Mouse (Mus musculus) left cerebral cortex, postnatal 10 days (tissue): Measurements from ENCODE around the gene Gm614. TPM values are rescaled to one million over a fixed set of nuclear protein-coding genes. Genes with fewer than 3 reads are reported as not detected.

ENCODE experiments used
- DNase-seq, 2 experiments: peaks; one replicate each; pipeline ENCODE4 v3.0.0; 2021 to 2022; ENCODE audit warnings: low spot score in 2 of 2, mixed read lengths in 1 of 2; ENCODE audit errors: extremely low spot score in 1 of 2
- intact Hi-C: fragments of 180-260 bp; cut with DNase I; formaldehyde crosslinking; loops from one replicate; pipeline ENCODE4 v1.15.1; 2025
- total RNA-seq, 2 experiments: library from RNA; stranded (reverse); gene quantifications; 2 replicates each; pipeline ENCODE4 v1.2.3; 2021

Gene Gm614
- not detected for total RNA-seq

GRCm38 (mm10) chrX:101263892-101264291 lies at the start of gene Gm614:
Gm614 (minus strand) TSS chrX:101263992.
- intact Hi-C loops: no loop called here
- no peak for DNase-seq

DNA sequence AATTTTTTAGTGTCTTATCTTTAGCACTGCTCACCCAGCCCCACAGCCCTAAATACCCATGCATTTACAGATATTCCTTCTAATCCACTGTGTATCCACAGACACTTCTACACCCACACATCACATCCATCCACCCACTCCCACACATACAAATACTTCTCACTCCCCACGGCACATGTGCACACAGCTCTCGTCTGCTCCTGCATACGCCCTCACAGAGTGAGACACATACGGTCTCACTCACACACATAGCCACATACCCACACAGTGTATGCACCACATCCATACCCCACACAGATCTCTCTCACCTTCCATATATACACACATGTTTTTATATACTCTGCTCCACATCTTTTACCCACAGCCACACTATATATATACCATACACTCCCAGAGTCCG lies 45.5 kb upstream of the Gm614 start:
- intact Hi-C loops: no loop called here
- no peak for DNase-seq

GRCm38 (mm10) chrX:101304646-101305045 lies 40.9 kb upstream of the Gm614 start:
- no peak for DNase-seq
- intact Hi-C loops: no loop called here

GRCm38 (mm10) chrX:101301654-101302053 lies 37.9 kb upstream of the Gm614 start:
- intact Hi-C loops: loop anchor here (2.0 kb wide), 1 partner anchor 29 kb away; no protein-coding TSS in a partner anchor

GRCm38 (mm10) chrX:101300427-101301030 lies 36.7 kb upstream of the Gm614 start:
- intact Hi-C loops: loop anchor here (2.0 kb wide), 1 partner anchor 30 kb away; no protein-coding TSS in a partner anchor
- DNase-seq: no peak

More at GRCm38 (mm10) chrX:101301654-101302053, 37.9 kb upstream of the Gm614 start:
- DNase-seq: no peak

GRCm38 (mm10) chrX:101299473-101300426 lies 36.0 kb upstream of the Gm614 start:
- peak in 1 of 2 experiments; percentile 59 for DNase-seq
- intact Hi-C loops: loop anchor here (2.0 kb wide), 1 partner anchor 31 kb away; no protein-coding TSS in a partner anchor

- intact Hi-C loops: no loop called here
- peak in 1 of 2 experiments; percentile 67 for DNase-seq
Measured at GRCm38 (mm10) chrX:101299055-101299454, 35.3 kb upstream of the Gm614 start, which contains the start of gene Nlgn3. Nlgn3 (plus strand) TSS chrX:101299168.

GRCm38 (mm10) chrX:101290111-101290510 lies 26.3 kb upstream of the Gm614 start:
- DNase-seq: no peak
- intact Hi-C loops: no loop called here

GRCm38 (mm10) chrX:101289037-101289436 lies 25.2 kb upstream of the Gm614 start:
- no peak for DNase-seq
- intact Hi-C loops: loop anchor here (5.0 kb wide), 1 partner anchor 157 kb away; no protein-coding TSS in a partner anchor

- DNase-seq: no peak
- intact Hi-C loops: loop anchor here (5.0 kb wide), 1 partner anchor 156 kb away; no protein-coding TSS in a partner anchor
Measured at GRCm38 (mm10) chrX:101288432-101288831, 24.6 kb upstream of the Gm614 start.

DNA sequence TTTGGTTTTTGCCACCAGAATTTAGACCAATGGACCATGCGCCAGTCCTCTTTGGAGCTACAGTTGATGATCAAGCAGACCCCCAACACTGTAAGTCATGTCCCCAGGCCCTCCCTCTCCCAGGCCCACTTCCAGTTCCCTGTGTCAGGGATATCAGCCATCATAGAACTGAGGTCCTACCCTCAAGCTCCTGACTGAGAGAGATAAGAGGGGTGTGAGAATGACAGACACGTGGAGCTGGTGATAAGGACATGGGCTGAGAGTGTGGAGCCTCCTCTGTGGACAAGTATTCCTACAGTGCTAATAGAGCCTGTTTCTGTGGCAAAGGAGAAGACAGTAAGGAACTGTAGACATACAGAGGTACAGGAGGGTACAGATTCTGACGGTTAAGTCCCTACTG lies 23.8 kb upstream of the Gm614 start:
- intact Hi-C loops: loop anchor here (5.0 kb wide), 1 partner anchor 155 kb away; no protein-coding TSS in a partner anchor
- no peak for DNase-seq

DNA sequence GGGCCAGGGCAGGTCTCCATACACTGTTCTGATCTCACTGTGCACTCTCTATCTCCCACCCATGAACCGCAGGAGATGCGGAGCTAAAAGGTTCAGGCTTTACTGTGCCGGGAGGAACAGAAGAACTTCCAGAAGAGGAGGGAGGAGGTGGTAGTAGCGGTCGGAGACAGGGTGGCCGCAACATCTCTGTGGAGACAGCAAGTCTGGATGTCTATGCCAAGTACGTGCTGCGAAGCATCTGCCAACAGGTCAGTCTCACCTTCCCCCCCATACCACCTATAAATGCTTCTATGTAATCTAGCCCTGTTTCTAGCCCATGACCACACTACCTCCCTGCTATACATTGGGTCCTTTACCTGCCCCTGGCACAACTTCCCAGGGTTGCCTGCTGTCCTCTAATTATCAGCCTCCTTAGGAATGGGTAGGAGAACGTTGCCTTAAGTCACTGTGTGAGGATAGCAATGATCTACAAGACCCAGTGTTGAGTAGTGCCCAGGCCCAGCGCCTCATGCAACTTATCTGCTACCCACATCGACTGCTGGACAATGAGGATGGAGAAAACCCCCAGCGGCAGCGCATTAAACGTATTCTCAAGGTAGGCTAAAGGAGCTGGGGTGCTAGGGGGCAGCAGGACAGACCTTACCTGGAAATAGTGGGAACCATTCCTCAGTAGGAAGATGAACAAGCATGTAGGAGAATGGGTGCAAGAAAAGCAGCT lies 22.3 kb upstream of the Gm614 start:
- no peak for DNase-seq
- intact Hi-C loops: loop anchor here (5.0 kb wide), 1 partner anchor 154 kb away; no protein-coding TSS in a partner anchor

GRCm38 (mm10) chrX:101285534-101285933 lies 21.7 kb upstream of the Gm614 start:
- DNase-seq: peak in 1 of 2 experiments; percentile 61
- intact Hi-C loops: loop anchor here (5.0 kb wide), 1 partner anchor 153 kb away; no protein-coding TSS in a partner anchor

DNA sequence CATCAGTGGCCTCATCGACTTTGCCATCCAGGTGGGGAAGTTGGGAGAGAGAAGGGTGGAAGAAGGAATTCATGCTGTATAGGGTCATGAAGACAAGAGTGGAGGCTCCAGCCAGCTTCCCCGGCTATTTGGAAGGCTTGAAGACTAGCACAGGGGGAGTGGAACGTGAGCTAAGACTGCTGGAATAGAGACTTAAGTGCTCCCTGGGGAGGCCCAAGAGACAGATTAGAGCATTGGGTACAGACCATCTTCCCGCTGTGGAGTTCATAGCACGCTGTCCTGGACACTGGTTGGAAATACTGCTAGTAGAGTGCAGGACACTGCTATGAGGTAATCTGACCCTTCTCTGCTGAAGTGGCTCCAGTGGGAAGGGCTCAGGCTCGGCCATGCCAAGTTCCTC lies 19.0 kb upstream of the Gm614 start:
- intact Hi-C loops: no loop called here

GRCm38 (mm10) chrX:101273875-101274738 lies 10.3 kb upstream of the Gm614 start, which contains the start of gene Med12:
Med12 (plus strand) TSS chrX:101274030.
- peak; percentile 75 to 94 for DNase-seq
- intact Hi-C loops: no loop called here

More for the DNA sequence above, 19.0 kb upstream of the Gm614 start:
- DNase-seq: no peak

DNA sequence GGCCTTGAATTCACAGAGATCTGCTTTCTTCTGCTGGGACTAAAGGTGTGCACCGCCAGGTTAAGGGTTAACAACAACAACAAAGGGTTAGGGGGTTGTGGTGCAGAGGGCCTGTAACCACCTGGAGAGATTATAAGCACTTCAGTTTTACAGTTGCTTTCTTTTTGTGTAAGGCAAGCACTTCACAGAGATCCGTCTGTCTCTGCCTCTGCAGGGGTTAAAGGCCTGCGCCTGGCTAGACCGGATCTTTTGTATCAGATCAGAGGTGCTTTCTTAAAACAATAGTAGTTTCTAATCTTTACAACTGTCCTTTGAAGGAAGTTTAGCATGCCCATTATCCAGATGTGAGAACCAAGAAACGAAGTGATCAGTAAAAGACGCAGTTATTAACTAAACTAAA lies 9.6 kb upstream of the Gm614 start:
- no peak for DNase-seq
- intact Hi-C loops: no loop called here

GRCm38 (mm10) chrX:101268755-101269124 lies 4.9 kb upstream of the Gm614 start, which contains the start of gene Gm20489:
Gm20489 (minus strand) TSS chrX:101269023.
- intact Hi-C loops: no loop called here

More at GRCm38 (mm10) chrX:101268755-101269124, 4.9 kb upstream of the Gm614 start, which contains the start of gene Gm20489:
- DNase-seq: no peak
